Mouse (Mus musculus): ENCODE measurements at regions not wholly inside any gene's neighbourhood (a gene's known extent, or its start where the extent isn't known, plus 50 kb on each side); places are given as distances from the start of the nearest gene placed in this dataset.

GRCm38 (mm10) chr12:65424506-65424905, 199.2 kb downstream of the Wdr20rt start:
- no peak overlapping the region for H3K4me2 ChIP-seq (ENCODE audit: insufficient read depth, low read depth, poor library complexity, severe bottlenecking)
- DNase-seq (ENCODE audit: extremely low read depth): no peak
- H3K9ac ChIP-seq (ENCODE audit: insufficient read depth, low read depth): no peak overlapping the region
- H3K79me2 ChIP-seq (replicated peaks; ENCODE audit: control insufficient read depth, extremely low read depth, insufficient read depth, poor library complexity, severe bottlenecking): no peaks in the 10 kb centered on the region
- no peaks in the 10 kb centered on the region for H3K4me1 ChIP-seq (ENCODE audit: control insufficient read depth in 1 of 2, insufficient read depth in 2 of 2)
- no peak overlapping the region for H3K4me3 ChIP-seq (replicated peaks in 1 of 3; ENCODE audit: low read depth in 2 of 3, low read length in 2 of 3, poor library complexity in 1 of 3)
- in situ Hi-C loops (cut with MboI; ENCODE audit: low pct_ligation_motif_present, low pct_unique_long_range_greater_than_20kb, low sequenced_read_pairs) (no loop called here), dilution Hi-C loops (cut with MboI; ENCODE audit: extremely low pct_ligation_motif_present, extremely low pct_unique_long_range_greater_than_20kb, low sequenced_read_pairs) (no loop called here)
- H3K36me3 ChIP-seq (replicated peaks in 1 of 2; ENCODE audit: control insufficient read depth in 1 of 2, insufficient read depth in 1 of 2, low read length in 1 of 2): no peaks in the 10 kb centered on the region
- no peak overlapping the region for H3K27ac ChIP-seq (ENCODE audit: insufficient read depth, low read depth)
- no peaks in the 10 kb centered on the region for H3K9me3 ChIP-seq (replicated peaks; ENCODE audit: low read length)
- H3K27me3 ChIP-seq (replicated peaks): no peaks in the 10 kb centered on the region
- TF ChIP-seq USF1 (IDR thresholded peaks at IDR 0.05; ENCODE audit: low read depth, low read length) (no peak), CHD1 (IDR thresholded peaks at IDR 0.05; ENCODE audit: low read depth, low read length) (no peak), CTCF (conservative IDR thresholded peaks at IDR 0.05 in 1 of 2, IDR thresholded peaks at IDR 0.05 in 1 of 2; ENCODE audit: low read depth in 2 of 2, low read length in 2 of 2) (no peak), ZKSCAN1 (IDR thresholded peaks at IDR 0.05; ENCODE audit: borderline replicate concordance, low read depth, low read length) (no peak), USF2 (conservative IDR thresholded peaks at IDR 0.05; ENCODE audit: low read depth, low read length) (no peak), ETS1 (conservative IDR thresholded peaks at IDR 0.05; ENCODE audit: low read depth, low read length) (no peak), NRF1 (IDR thresholded peaks at IDR 0.05; ENCODE audit: low read depth, low read length) (no peak), PAX5 (IDR thresholded peaks at IDR 0.05; ENCODE audit: low read length) (no peak), IRF4 (IDR thresholded peaks at IDR 0.05; ENCODE audit: low read depth, low read length) (no peak), UBTF (IDR thresholded peaks at IDR 0.05; ENCODE audit: low read depth, low read length) (no peak), TBP (conservative IDR thresholded peaks at IDR 0.05; ENCODE audit: low read depth, low read length) (no peak), TCF12 (IDR thresholded peaks at IDR 0.05; ENCODE audit: low read depth, low read length) (no peak), MXI1 (IDR thresholded peaks at IDR 0.05; ENCODE audit: low read depth, low read length) (no peak), KAT2A (IDR thresholded peaks at IDR 0.05; ENCODE audit: insufficient replicate concordance, low read length) (no peak), EP300 (IDR thresholded peaks at IDR 0.05; ENCODE audit: low read length) (no peak), ZC3H11A (IDR thresholded peaks at IDR 0.05; ENCODE audit: low read depth, low read length) (no peak), CHD2 (IDR thresholded peaks at IDR 0.05; ENCODE audit: low read length) (no peak), BHLHE40 (IDR thresholded peaks at IDR 0.05; ENCODE audit: low read depth, low read length) (no peak)

- H3K9ac ChIP-seq (ENCODE audit: insufficient read depth, low read depth): no peak overlapping the region
- H3K4me3 ChIP-seq (replicated peaks in 1 of 3; ENCODE audit: low read depth in 2 of 3, low read length in 2 of 3, poor library complexity in 1 of 3): no peak overlapping the region
- H3K4me2 ChIP-seq (ENCODE audit: insufficient read depth, low read depth, poor library complexity, severe bottlenecking): no peak overlapping the region
- H3K27ac ChIP-seq (ENCODE audit: insufficient read depth, low read depth): no peak overlapping the region
- no peaks in the 10 kb centered on the region for H3K9me3 ChIP-seq (replicated peaks; ENCODE audit: low read length)
- H3K4me1 ChIP-seq (ENCODE audit: control insufficient read depth in 1 of 2, insufficient read depth in 2 of 2): no peaks in the 10 kb centered on the region
- no peaks in the 10 kb centered on the region for H3K27me3 ChIP-seq (replicated peaks)
- no peaks in the 10 kb centered on the region for H3K36me3 ChIP-seq (replicated peaks in 1 of 2; ENCODE audit: control insufficient read depth in 1 of 2, insufficient read depth in 1 of 2, low read length in 1 of 2)
- no peak for DNase-seq (ENCODE audit: extremely low read depth)
- in situ Hi-C loops (cut with MboI; ENCODE audit: low pct_ligation_motif_present, low pct_unique_long_range_greater_than_20kb, low sequenced_read_pairs) (no loop called here), dilution Hi-C loops (cut with MboI; ENCODE audit: extremely low pct_ligation_motif_present, extremely low pct_unique_long_range_greater_than_20kb, low sequenced_read_pairs) (no loop called here)
- H3K79me2 ChIP-seq (replicated peaks; ENCODE audit: control insufficient read depth, extremely low read depth, insufficient read depth, poor library complexity, severe bottlenecking): no peaks in the 10 kb centered on the region
- TF ChIP-seq ELF1 (IDR thresholded peaks at IDR 0.05; ENCODE audit: low read depth, low read length) (no peak), CHD1 (IDR thresholded peaks at IDR 0.05; ENCODE audit: low read depth, low read length) (no peak), HCFC1 (IDR thresholded peaks at IDR 0.05; ENCODE audit: low read depth, low read length) (no peak), E2F4 (IDR thresholded peaks at IDR 0.05; ENCODE audit: insufficient replicate concordance, low read depth, low read length) (no peak), NELFE (IDR thresholded peaks at IDR 0.05; ENCODE audit: low read depth, low read length) (no peak), CTCF (conservative IDR thresholded peaks at IDR 0.05 in 1 of 2, IDR thresholded peaks at IDR 0.05 in 1 of 2; ENCODE audit: low read depth in 2 of 2, low read length in 2 of 2) (no peak), USF1 (IDR thresholded peaks at IDR 0.05; ENCODE audit: low read depth, low read length) (no peak), SIN3A (IDR thresholded peaks at IDR 0.05; ENCODE audit: low read length) (no peak), ZKSCAN1 (IDR thresholded peaks at IDR 0.05; ENCODE audit: borderline replicate concordance, low read depth, low read length) (no peak), ZNF384 (IDR thresholded peaks at IDR 0.05; ENCODE audit: low read depth, low read length) (no peak)
Observed at GRCm38 (mm10) chr12:65425440-65425839, 200.1 kb downstream of the Wdr20rt start.

Data from CH12.LX (cell line).